Mouse (Mus musculus): Measurements from ENCODE around the gene Olfr220.

Olfr220 gene

DNA sequence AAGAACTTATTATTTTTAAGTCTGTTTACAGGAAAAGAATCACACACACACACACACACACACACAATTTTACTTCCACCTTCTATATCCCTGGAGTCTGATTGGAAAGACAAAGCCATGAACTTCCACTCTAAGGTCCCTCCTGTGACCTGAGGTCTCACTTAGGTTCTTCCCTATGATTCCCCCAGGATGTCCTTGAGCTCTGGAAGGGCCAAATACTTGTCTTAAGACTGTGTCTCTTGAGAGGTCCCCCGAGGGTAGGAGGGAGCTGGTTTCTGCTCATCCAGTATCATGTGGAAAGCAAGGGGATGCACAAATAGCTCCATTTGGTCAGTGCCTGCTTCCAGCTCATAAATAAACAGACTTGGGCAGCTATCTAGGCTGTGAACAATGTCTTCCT lies at the start of gene Olfr220:
Gene Olfr220, plus strand, starts transcription at position 301 of the 400 bp plus-strand sequence.
- DNase-seq = no peak

DNA sequence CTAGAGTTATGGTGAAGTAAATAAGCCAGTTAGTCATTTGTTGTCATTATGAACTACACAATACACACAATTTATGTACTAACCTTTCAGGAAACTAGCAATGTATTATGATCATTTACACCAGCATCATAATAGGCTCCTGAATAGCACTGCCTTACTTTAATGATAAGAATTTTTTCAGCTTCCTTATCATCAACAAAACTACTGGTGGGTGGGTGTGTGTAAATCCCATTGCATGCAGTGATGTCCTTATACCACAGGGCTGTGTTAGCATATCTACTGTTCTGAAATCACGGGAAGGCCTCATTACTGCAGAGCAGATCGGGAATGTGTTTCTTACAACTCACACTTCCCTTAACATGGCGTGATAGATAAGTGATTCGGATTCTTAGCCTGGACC lies 18.9 kb upstream of the Olfr220 start:
- no peak for DNase-seq

DNA sequence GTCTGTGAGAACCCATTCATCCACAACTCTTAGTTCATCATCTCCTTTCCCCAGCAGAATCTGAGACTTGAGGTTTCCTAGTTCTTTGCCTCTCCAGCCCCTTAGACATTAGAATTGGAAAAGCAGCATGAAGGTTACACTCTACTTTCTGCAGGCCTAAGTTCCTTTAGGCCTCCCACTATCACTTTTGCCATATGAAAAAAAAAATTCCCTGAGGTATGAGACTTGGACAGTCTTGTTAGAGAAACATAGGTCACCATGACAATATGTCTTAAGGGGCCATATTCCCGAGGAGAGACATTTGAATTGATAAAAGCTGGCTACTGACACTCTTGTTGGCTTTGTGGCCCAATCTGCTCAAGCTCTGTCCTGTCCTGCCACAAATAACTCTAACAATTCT lies 18.1 kb upstream of the Olfr220 start, which contains the start of gene Olfr414:
Gene Olfr414, plus strand, starts transcription at position 301 of the 400 bp plus-strand sequence.
- no peak for DNase-seq

DNA sequence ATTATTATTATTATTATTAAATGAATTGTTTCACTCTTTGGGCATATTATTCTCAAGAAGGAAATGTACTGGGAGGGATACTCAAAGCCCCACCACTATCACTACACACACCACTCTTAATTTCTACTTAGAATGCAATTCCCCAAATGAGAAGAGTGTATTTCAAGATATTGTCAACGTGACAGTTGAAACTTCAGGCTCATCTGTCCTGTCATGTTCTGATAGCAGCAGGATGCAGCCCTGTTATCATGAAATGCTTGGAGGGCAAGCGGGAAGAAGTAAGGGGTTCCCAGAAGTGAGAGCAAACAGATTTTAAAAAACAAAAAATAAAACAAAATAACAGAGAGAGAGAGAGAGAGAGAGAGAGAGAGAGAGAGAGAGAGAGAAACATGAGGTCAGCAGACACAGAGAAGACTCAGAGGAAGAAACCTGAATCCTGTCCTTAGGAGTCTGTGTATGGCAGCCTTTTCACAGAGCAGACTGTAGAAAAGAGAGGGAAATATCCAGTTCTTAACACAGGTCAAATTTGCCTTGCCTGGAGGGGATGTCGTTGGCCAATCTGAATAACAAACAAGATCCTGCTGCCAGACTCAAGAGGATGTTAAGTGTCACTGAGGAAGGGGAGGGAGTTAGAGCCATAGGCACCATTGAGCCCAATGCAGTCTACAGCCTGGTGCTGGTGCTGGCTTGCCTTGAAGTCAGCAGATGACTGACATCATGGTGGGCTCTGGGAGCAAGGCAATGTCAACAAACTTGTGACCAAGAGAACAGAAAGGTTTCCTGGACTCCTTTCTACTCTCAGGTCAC lies 15.5 kb upstream of the Olfr220 start:
- DNase-seq = no peak

DNA sequence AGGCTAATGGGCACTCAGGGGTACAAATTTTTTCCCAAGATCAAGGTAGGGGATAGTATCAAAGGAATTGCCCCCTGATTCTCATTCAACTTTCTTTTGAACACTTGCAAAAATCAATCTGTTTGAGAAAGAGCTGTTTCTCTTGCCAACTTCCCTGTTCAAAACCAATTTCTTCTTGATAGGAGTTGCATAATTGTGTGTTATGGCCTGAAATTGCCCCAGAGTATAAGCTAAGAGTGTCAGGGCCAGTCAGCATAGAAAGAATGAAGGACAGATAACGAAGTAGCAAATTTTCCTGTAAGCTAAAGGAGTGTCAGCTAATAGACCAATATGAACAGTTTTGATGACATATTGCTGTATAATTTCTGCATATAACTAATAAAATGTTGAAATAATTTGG lies 14.5 kb upstream of the Olfr220 start:
- no peak for DNase-seq

DNA sequence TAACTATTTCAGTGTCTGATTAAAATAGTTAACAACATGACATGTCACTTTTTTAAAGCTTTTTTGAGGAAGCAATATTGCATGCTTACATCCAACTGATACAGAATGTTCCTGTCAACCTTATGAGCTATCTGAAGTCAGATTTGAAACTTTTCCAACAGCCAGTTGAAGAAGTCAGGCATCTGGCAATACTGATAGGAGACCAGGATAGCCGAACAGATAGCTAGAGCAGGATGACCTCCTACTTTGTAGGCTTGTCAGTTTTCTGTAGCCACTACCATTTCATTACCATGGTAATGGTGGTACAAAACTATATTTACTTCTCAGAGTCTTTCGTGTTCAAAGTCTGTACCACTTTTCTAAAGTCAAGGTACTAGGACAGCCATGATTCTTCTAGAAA lies 13.5 kb upstream of the Olfr220 start:
- no peak for DNase-seq

DNA sequence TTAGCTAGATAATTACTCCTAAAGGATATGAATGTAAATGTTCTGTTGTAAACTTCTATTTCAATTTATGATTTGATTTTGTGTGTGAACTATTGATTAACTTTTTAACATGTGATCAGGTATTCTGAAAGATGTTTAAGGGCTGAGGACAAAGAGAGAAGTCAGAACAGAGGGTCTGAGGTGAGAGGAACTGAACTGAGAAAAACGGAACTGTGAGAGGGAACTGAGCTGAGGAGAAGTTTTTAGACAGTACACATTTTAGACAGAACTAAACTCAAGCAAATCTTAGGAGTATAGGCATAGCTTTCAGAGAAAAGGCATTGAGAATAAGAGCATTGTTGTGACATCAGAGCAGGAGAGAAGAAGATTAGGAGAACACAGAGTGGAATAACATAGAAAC lies 7.8 kb upstream of the Olfr220 start:
- DNase-seq = no peak

DNA sequence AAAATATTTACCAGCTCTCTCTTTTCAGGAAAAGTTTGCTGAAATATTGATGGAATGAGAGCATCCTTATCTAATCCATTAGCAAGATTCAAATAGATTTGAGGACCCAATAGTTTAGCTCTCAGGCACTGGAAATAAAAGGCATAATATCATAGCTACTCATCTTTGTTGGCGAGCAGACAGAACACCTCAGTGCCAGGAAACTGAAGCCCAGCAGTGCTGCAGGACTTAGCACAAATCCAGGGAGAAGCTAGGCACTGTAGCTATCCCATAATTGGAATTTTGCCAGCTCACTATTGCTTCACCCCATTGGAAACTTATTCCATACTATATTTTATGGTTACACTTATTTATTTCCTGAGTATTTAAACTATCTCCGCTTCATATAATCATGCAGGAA lies 13.2 kb downstream of the Olfr220 start:
- no peak for DNase-seq

DNA sequence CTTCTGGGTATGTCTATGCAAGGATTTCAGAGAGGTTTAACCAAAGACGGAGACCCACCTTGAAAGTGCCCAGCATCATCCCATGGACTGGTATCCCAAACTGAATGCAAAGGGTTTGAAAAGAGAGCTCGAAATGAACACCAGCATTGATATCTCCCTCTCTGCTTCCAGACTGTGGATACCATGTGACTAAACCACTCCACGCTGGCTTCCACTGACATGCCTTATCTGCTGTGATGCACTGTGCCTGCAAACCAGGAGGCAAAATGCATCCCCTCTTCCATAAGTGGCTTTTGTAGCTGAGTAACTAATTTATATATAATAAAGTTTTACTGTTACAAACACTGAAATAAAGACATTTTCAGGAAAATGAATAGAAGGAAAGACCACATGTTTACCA lies 23.5 kb downstream of the Olfr220 start:
- no peak for DNase-seq

DNA sequence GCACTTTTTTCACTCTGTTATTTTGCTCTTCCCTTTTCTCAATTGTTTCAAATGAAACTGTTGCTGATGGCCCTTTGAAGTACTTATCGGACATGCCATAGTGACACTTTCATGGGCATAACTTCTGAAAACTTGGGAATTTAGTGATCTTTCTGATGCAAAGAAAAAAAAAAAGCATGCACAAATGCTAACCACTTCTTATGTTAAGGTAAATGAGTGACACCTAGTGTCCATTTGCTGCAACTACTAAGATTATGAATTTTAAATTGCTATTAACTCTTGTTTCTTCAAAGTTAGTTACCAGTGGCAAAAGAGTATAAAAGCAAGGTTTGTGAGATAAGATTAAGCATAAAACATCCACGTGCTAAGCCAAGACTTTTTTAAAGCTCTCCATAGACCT lies 24.4 kb downstream of the Olfr220 start:
- DNase-seq = no peak

DNA sequence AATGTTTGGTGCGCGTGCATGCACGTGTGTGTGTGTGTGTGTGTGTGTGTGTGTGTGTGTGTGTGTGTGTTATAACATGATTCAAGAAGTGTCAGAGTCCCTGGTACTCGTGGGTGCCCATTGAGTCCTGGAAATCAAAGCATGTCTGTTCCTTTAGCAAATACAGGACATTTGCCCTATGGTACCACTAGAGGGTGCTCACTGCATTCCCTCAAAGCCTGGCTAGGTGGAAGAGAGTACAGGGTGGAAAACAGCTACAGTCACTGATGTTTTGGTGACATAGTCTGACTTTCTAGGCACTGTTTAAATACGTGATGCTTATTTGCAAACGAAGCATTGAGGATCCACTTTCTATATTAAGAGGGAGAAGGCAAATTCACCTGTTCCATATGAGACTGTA lies 27.9 kb downstream of the Olfr220 start:
- DNase-seq = peak in 1 of 2 experiments; percentile 2

DNA sequence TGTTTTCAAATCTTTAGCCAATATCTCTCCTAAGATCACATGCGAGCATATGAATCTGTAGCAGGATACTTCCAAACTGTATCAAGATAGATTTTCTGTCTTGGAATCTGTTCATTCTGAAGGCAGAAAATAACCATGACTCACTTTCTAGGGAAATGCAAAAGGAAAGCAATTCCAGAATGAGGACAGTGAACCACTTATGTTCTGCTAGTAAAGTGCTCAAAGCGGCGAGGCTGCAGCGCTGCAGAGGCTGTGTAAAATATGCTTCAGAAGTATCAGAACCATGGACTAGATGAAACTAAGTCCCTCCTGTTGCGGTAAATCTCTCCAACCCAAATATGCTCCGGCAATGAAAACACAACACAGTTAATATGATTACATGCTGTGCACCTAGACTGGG lies 40.7 kb downstream of the Olfr220 start:
- no peak for DNase-seq

DNA sequence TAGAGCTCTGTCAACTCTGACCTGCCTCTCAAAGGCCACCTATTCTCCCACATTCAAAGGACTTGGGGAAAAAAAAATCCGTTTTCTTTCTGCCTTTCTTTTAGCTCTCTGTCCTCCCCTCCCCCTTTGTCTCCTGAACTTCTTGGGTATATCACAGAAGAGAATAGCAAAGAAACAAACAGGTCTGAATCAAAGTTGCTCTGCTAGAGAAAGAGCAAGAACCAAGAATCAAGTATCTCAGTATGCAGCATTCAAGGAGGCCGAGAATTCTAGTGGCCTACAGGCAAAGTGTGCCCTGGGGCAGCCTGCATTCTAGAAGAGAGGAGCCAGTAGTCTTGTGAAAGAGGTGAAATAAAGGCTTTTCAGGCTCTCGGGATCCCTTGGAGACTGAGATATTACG lies 58.2 kb downstream of the Olfr220 start:
- DNase-seq = no peak

Measured in thymus, postnatal 36 days (tissue).